Mouse (Mus musculus): ENCODE results near the gene Kcnh6. TPM values are rescaled to one million over a fixed set of nuclear protein-coding genes. Genes with fewer than 3 reads are reported as not detected.
"Not testable (repeated sequence)": the region's sequence is repeated elsewhere in the genome, so short reads cannot be mapped to it uniquely, and the experiment has no call there.

Gene Kcnh6
- total RNA-seq, 2 experiments from 2014 or later: 0.31 TPM; not detected in 1

DNA sequence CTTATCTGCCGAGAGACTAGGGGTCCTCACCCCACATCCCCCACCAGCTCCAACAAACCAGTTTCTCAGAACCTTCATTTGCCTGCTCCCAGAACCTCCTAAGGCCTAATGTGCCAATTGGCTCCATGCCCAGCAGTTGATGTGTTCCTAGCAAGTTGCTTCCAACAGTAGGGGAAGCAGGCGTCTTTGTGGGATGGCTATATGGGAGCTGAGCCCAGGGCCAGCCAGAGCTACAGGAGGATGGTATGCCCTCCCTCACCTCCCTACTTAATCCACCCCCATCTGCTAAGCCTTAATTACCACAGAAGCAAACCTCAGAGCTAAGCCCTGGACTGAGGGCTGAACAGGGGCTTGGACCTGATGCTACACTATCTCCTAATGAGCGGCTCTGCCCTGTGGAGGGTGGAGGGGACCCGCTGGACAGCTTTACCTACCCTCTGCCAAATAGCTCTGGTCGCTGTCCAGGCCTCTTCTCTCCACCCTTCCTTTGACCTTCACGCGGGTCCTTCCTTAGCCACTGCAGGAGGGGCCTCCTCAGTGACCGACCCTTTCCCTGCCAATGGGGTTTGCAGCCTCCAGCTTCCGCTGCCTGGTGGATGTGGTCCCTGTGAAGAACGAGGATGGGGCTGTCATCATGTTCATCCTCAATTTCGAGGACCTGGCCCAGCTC lies 5.8 kb downstream of the Kcnh6 start:
- peak in 1 of 2 experiments; percentile 61 for DNase-seq (ENCODE audit: low spot score in 2 of 2)

DNA sequence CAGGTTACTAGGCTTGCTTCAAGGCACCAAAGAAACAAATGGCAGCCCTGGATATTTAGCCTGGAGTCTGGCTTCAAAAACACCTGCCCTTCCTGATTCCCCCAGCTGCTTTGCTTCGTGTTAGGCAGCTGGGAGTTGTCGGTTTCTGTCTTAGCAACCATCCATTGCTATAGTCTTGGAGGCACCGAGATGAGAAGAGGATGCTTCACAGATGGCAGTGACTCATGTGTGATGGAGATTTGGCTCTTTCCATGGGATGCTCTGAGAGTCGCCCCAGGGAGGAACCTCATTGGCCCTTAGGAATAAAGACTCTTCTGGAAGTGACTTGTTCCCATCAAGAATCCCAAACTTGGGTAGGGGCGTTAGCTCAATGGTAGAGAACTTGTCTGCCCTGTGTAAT lies 8.5 kb downstream of the Kcnh6 start:
- no peak for DNase-seq (ENCODE audit: low spot score in 2 of 2)

DNA sequence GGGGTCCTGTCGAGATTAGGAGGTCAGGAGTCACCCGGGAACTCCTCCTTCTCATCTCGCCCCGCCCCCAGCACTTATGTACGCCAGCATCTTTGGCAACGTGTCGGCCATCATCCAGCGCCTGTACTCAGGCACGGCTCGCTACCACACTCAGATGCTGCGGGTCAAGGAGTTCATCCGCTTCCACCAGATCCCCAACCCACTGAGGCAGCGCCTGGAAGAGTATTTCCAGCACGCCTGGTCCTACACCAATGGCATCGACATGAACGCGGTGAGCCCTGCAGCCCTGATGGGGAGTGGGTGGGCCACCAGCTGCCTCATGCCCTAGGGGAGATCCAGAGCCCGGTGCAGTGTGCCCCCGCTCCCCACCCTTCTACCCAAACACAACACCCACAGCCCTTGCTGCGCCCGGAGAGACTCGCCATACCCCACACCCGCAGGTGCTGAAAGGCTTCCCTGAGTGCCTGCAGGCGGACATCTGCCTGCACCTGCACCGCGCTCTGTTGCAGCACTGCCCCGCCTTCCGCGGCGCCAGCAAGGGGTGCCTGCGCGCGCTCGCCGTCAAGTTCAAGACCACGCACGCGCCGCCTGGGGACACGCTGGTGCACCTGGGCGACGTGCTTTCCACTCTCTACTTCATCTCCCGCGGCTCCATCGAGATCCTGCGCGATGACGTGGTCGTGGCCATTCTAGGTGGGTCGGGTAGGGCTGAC lies 12.3 kb downstream of the Kcnh6 start:
- no peak for DNase-seq (ENCODE audit: low spot score in 2 of 2)

DNA sequence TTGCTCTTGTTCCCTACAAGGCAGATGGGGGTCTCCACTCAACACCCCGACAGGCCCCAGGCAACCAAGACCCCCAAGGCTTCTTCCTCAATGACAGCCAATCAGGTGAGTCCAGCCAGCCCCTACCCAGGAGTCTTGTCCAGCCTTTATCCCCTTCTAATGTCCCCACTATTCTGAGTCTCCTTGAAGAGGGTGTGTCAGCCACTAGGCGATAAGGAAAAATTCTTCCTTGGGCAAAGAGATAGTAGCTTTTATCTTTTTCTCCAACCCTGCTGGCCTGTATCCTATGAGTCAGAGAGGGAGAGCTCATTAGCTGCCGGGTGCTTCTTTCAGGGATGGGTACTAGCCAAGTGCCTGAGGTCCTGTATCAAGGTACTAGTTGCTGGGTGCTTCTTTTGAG lies 17.9 kb downstream of the Kcnh6 start:
- no peak for DNase-seq (ENCODE audit: low spot score in 2 of 2)

DNA sequence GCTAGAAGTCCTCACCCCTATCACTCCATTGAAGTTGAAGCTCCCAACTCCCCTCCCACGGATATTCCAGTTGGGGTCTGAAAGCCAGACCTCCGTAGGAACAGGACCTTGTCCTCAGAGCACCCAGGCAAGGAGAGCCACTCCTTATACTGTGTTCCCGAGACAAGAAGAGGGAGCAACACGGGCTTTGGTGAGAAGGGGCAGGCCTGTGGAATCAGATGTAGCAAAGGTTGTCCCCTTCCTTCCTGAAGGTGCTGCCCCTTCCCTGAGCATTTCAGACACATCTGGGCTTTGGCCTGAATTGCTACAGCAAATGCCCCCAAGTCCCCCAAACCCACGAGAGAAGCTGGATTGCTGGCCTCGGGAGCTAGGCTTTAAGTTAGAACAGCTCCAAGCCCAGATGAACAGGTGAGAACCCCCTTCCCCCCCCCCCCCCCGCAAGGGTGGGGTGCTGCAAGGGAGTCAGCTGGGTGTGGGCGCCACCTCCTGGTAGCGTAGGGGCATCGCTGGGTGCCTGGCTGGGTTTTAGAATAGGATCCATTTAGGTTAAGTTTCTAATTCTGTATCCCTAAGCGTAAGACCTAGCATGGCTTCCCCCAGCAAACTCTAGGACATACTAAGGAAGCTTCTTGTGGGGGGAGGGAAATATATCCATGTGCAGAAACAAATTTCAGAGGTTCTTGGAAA lies 18.7 kb downstream of the Kcnh6 start:
- peak in 1 of 2 experiments; percentile 42 for DNase-seq (ENCODE audit: low spot score in 2 of 2)

DNA sequence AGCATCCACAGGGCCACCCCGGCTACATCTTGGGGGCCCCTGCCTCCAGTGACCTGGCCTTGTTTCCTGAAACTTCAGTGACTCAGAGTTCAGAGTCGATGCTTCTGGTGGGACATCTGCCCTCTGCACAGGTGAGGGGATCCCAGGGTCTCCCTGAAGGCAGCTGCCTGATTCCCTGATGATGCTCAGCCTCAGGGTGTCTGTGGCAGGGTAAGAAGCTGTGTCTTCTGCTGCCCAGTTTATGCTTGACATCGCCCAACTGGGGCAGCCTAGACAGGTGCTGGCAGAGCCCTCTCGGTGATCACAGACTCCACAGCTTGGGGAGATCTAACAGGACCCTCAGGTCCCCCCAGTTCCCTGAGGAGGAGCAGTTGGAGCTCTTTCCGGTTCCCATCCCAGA lies 19.7 kb downstream of the Kcnh6 start:
- DNase-seq (ENCODE audit: low spot score in 2 of 2): no peak

DNA sequence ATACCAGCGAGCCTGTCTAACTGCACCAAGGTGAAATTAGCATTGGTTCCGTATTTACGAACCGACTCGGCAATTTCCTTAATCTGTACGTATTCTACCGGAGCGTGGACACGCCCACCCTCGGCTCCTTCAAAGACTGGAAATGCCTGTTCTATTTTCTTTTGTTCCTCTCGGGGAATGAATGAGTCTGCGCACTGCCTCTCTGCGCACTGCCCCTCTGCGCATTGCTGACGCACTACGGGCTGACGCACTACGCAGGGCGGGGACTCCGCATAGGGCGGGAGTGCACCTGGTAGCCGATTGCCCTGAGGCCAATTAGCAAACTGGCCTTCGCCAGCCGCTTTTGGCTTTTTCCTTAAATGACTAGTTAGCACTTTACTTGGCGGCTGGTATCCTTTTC lies 24.1 kb downstream of the Kcnh6 start:
- DNase-seq (ENCODE audit: low spot score in 2 of 2): not testable (repeated sequence)

DNA sequence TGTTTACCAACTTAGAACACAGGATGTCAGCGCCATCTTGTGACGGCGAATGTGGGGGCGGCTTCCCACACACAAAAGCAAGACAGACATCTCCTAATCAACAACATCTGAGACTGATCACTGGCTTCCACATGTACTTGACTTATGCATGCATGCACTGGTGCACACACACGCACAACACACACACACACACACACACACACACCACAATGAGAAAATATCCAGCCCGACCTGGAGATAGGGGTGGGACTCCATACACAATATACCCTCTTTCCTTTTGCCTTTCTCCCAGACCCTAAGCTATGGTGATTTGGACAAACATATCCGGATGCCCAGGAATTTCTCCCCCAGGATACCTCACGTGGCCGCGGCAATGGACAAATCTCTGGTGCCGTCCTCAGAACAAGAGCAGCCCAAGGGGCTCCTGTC lies 25.6 kb downstream of the Kcnh6 start:
- DNase-seq (ENCODE audit: low spot score in 2 of 2): no peak

DNA sequence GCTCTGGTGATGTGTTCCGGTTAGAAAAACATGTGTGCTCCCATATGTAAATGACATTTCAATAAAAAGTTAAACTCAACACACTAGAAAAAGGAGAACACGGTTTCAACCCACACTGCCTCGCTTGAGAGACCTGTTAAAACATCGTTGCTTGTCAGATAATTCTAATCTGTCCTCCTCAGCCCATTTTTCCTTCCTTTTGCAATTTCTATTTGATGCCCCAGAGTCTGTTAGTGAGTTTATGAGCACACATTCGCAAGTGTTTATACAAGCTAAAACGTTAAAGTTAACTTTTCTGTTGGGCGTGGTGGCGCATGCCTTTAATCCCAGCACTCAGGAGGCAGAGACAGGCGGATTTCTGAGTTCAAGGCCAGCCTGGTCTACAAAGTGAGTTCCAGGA lies 27.1 kb downstream of the Kcnh6 start:
- DNase-seq (ENCODE audit: low spot score in 2 of 2): no peak

DNA sequence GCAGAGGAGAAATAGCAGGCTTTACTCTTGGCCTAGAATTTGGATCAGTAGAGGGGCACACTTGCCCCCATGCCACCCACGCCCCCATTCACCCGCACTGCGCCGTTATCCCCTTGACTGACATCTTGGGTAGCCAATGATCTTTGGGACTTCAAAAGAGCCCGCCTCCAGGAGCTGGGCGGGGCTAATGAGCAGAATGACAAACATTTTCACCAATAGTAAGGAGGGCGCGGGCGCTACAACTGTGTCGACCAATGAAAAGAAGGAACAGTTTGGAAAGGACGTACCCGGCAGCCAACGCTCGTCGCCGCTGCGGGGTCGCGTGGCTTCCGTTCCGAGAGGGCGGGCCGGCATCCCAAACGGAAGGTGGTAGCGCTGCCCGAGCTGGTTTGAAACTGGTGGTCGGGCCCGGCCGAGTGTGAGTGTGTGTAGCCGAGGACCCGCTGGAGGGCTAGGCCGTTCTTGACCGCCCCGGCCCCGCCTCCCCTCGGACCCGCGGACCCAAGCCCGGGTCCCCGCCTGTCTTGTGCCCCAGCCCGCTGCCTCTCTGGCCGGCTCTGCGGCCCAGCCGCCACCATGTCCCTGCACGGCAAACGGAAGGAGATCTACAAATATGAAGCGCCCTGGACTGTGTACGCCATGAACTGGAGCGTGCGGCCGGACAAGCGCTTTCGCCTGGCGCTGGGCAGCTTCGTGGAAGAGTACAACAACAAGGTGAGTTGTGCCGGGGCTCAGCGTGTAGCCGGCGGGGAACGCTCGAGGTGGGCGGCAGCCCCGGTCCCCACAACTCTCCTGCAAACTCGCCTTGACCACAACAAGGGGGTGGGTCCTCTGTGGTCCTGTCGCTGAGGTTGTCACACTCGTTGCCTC lies 28.9 kb downstream of the Kcnh6 start, which contains the start of gene Dcaf7:
Gene Dcaf7, plus strand, starts transcription at position 325 of the 870 bp plus-strand sequence.
- peak; percentile 92 to 94 for DNase-seq (ENCODE audit: low spot score in 2 of 2)

DNA sequence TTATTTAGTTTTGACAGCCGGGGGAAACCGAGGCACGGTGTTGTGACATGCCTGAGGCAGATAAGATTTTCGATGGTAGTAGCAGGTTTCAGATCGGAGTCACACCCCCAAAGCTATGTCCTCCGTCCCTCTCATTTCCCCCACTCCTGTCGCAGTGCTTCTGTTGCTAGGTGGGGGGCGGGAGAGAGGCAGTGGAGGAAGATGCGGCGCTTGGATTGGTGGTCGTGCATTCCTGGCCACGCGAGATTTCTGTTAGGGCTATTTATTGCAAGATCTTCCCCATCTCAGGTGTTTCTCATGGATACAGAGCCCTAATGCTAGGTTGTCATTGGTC lies 29.5 kb downstream of the Kcnh6 start:
- no peak for DNase-seq (ENCODE audit: low spot score in 2 of 2)

DNA sequence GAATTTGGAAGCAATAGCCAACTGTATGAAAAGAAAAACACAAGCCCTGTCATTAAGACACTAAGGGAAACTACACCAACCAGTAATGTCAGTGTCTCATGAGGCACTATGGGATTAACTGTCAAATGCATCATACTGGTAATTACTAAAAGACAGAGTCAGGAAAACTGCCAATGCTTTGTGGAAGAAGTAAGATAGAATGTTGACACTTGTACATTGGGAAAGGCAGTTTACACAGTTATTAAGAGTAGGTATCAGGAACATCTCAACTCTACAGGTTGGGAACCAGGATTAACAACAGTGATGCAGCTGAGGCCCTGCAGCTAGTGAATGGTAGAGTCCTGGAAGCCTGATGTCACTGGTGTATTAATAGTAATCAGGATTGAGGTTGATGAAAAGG lies 36.4 kb downstream of the Kcnh6 start:
- DNase-seq (ENCODE audit: low spot score in 2 of 2): no peak

DNA sequence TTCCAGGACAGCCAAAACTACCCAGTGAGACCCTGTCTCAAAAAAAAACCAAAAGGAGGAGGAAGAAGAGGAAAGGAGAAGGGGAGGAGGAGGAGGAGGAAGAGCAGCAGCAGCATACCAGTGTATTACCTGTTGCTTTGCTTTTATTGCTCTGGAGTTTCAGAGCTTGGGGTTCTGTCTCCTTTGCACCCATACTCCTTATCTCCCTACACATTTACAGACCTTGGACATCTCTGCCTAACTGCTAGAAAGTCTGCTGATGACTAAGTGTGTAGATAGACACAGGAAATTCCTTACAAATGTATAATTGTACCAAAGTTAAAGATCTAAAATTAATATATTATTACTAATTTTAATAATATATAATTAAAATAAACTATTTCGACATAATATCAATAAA lies 37.3 kb downstream of the Kcnh6 start:
- no peak for DNase-seq (ENCODE audit: low spot score in 2 of 2)

DNA sequence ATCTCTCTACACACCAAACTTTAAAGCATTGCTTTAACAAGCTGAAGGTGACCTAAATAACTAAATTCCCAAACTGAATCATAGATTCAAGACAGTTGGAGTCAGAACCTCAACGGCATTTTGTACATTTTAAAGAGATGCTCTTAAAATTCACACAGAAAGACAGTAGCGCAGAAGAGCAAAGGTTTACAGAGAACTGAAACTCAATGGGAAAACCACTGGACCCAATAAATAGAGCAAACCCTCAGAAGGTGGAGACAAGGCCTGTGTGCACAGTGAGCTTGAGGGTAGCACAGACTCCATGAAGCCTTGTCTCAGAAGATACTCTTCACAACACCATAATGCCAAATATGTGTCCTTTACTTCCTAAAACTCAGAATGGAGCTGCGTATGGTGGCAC lies 37.9 kb downstream of the Kcnh6 start:
- no peak for DNase-seq (ENCODE audit: low spot score in 2 of 2)

DNA sequence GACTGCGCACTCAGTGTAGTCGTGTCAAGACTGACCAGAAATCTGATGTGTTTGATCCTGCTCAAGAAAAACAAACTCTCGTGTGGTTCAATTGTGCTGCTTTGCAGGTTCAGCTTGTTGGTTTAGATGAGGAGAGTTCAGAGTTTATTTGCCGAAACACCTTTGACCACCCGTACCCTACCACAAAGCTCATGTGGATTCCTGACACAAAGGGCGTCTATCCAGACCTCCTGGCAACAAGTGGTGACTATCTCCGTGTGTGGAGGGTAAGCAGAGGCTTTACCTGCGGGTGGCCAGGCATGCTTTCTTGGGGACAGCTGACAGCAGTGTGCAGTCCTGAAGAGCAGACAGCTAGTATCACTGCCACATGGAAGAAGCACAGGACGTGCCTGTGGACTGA lies 38.7 kb downstream of the Kcnh6 start:
- no peak for DNase-seq (ENCODE audit: low spot score in 2 of 2)

DNA sequence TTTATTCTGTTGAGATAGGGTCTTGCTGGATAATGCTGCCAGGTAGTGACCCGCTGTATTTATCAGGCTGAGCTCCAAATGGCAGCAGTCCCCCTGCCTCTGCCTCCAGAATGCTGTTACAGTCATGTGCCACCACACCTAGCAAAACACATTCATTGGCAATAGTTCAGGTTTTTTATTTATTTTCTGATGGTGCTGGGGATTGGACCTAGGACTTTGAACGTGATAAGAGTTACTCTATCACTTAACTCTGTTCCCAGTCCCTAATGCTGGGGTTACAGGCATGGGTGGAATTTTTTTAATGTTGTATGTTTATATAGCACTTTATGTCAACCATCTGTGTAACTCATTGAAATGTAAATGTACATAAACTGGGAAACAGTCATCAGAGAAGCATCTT lies 46.0 kb downstream of the Kcnh6 start:
- DNase-seq (ENCODE audit: low spot score in 2 of 2): no peak

DNA sequence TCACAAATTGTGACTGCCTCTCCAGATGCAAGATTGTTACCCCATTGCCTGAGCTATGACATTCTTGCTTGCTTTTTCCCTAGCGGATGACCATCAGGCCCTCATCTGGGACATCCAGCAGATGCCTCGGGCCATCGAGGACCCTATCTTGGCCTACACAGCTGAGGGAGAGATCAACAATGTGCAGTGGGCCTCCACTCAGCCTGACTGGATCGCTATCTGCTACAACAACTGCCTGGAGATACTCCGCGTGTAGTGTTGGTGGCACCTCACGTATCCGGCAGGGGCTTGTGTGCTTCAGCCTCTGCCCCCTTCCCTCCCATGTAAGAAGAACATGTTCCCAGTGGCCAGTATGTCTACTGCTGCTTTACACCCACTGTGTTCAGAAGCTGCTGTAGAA lies 46.7 kb downstream of the Kcnh6 start:
- no peak for DNase-seq (ENCODE audit: low spot score in 2 of 2)

DNA sequence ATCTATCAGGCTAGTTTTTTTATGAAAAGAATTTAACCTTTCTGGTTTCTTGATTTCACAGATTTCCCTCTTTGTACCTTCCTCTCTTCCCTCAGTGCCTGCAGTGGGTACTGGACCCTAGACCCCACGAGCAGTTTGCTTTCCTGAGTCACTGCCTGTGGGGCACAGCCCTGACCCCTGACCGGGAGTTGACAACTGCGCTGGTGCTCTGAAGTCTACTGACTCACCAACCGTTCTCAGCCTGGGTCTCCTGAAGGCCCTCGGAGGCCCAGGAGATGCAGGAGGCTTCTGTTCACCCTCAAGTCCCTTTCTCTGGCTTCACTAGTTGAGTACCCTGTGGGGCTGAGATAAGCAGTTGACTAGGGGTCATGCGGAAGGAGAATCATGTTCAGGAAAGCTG lies 47.4 kb downstream of the Kcnh6 start:
- DNase-seq (ENCODE audit: low spot score in 2 of 2): no peak

DNA sequence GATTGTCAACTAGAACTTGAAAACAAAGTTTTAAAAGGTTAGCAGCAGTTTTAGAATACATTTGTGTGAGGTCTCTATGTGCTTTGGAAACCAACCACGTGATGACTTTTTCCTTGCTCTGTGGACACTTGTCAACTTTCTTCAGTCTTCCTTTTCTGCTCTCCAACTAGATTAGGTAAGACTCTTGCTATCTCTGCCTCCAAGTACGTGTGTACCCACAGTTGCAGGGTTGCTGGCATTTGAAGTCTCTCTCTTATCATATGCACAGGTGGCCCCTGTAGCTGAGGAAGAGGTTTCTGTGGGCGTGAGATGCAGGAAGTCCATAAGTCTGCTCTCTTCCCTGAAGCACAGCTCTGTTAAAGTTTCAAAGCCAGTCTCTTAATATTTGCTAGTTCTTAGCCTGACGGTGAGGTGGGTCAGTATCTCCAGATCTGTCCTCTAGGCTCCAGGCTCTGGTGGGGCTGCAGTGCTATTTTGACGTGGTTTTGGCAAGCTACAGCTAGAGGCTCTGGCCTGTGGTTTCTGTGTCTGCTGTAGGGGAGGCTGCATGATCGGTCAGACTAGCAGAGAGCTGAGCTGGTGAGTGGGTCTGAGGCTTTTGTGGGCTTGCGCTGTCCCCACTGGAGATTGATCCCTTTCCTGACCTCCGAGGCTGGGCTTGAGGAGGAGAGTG lies 49.0 kb downstream of the Kcnh6 start:
- no peak for DNase-seq (ENCODE audit: low spot score in 2 of 2)

DNA sequence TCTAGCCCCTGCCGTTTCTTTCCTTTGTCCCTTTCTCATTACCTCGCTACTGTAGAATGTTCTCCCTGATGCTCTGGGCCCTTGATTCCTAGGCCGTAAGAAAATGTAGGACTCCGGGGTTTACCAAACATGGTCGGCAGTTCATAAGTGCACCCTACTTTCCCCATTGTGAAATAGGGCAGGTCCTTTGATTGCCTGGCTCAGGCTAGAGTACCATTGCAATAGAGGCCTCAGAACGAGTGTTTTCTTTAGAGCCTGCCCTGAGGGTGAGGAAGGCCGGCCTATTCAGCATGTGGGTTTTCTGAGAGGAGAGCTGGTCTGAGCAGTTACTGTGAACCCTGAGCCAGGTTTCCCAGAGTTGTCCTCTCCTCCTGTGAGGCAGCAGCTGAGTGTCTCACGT lies 50.1 kb downstream of the Kcnh6 start:
- no peak for DNase-seq (ENCODE audit: low spot score in 2 of 2)

DNA sequence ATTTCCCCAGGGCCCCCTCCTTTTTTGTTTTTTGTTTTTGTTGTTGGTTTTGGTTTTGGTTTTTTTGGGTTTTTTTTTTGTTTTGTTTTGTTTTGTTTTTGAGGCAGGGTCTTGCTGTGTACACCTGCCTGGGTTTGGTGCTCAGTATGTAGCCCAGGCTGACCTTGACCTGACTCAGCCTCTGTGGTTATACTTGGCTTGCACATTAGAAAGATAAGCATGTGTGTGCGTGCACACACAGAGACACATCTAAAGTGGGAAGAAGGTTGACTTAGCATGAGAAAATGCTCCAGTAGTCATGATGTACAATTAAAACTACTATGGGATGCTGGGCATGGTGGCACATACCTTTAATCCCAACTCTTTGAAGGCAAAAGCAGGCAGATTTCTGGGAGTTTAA lies 52.6 kb downstream of the Kcnh6 start:
- no peak for DNase-seq (ENCODE audit: low spot score in 2 of 2)

Measured in gastrocnemius, postnatal 4 days (tissue).